Mouse (Mus musculus) megakaryocyte, embryonic 14.5 days (primary cell): ENCODE results near the gene Cdc42bpb.

Source experiments
- FLI1 ChIP-seq: IDR thresholded peaks from 2 replicates; pipeline ENCODE4 v1.6.1; 2012; ENCODE audit warnings: low read length, inconsistent platforms, mixed read lengths
- GATA1 ChIP-seq: IDR thresholded peaks from 3 replicates; pipeline ENCODE4 v1.6.1; 2012; ENCODE audit warnings: mixed read lengths, low read length, inconsistent platforms, borderline replicate concordance

DNA sequence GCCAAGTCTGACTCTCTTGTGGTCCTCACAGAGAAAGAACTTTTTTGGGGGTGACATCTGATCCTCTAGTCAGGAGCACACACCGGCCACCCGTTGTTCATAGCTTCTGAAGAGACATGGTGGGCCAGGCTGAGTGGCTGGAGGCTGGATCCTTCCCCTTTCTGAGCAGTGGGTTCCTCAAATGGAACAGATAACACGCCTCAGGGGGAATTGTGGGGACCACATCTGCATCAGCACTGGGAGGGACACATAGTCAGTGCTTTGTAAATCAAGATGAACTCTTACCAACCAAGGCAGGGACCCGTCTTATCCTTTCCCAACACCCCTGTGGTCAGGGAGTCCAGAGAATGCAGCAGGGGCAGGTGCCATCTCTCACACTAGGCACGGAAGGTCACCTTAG, 42.4 kb upstream of the Cdc42bpb start:
- TF ChIP-seq FLI1 (no peak), GATA1 (no peak)
